Mouse (Mus musculus) gastrocnemius, adult 8-10 months (tissue): Measurements from ENCODE around the gene Gadl1. TPM values are rescaled to one million over a fixed set of nuclear protein-coding genes. Genes with fewer than 3 reads are reported as not detected.

Source experiments
- DNase-seq, 2 experiments: peaks; one replicate each; pipeline ENCODE4 v3.0.0; 2022; ENCODE audit warnings: low spot score in 2 of 2
- total RNA-seq, 4 experiments: library from RNA; stranded (reverse); gene quantifications; 2 replicates each; pipeline ENCODE4 v1.2.4; 2022

Gene Gadl1
- total RNA-seq, 4 experiments from 2014 or later, result 1.6 to 6.2 (median 4.0) TPM

GRCm38 (mm10) chr9:116087263-116087662 lies 178.0 kb downstream of the Gadl1 start:
- no peak for DNase-seq

GRCm38 (mm10) chr9:116087880-116088279 lies 178.6 kb downstream of the Gadl1 start:
- peak; percentile 63 to 65 for DNase-seq

GRCm38 (mm10) chr9:116088912-116089311 lies 179.7 kb downstream of the Gadl1 start:
- no peak for DNase-seq

- no peak for DNase-seq
Measured at GRCm38 (mm10) chr9:116090296-116090695, 181.0 kb downstream of the Gadl1 start.

DNA sequence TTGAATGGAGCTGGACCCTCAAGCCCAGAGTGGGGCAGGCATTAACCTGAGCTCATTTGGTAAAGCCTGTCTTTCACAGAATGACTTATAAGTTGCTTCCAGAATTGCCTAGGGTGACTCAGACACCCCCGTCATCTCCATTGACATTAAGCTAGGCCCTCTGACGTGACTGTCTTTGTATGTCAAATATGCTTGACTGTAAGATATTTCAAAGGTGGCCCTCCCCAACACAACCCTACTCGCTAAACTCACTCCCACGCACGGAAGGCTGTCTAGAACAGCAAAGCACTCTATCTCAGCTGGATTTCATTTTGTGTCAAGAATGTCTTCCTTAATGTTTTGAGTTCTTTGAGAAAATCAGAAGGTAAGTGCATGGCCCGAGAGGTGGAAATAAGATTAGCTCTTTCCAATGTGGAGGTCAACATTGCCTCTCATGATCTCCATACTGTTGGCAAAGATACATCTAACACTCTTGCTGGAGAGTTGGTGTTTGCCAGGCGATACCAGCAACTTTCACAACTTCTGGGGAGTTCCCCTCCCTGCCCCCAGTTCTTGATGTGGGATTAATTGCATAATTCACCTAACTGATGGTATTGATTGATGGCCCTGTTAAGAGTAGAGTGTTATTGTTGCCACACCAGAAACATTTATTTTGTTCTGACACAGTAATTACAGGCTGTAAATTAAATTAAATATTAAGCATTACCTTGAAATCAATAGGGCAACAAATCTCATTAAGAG lies 182.0 kb downstream of the Gadl1 start:
- no peak for DNase-seq

GRCm38 (mm10) chr9:116091921-116092320 lies 182.7 kb downstream of the Gadl1 start:
- no peak for DNase-seq

- peak in 1 of 2 experiments; percentile 38 for DNase-seq
Measured at GRCm38 (mm10) chr9:116098724-116099595, 189.7 kb downstream of the Gadl1 start.

DNA sequence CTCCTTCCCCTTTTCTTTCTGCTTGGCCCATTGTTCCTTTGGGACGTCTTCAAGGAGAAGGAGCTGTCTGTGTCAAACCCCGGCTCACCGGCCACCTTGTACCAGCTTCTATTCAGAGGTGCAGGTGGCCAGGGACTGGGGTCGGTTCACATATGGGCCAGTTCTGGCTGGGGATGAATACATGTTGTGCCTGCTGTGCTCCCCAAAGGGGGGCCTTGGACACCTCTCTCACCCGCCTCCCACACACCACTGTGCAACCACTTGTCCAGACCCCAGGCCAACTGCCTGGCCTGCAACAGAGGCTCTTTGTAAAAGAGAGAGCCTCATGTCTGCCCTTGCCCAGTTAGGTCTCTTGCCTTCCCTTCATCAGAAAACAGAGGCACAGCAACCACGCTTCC lies 190.3 kb downstream of the Gadl1 start:
- DNase-seq, result no peak

DNA sequence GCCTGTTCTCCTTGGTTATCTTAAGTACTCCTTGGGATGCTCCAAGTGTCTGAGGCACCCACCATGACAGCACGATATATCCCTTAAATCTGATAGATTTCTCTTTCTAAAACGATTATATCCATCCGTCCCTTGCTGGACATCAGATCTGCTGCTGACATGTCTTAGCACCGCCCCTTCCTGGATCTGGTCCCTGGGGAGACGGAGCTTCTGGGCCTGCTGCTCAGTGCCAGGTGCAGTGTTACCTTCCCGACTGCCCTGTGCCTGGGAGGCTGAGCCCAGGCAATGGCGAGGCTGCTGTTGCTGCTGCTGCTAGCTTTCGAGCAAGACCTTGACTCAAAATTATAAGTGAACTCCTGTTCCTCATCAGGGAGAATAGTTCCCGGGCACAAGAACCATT lies 190.8 kb downstream of the Gadl1 start:
- peak in 1 of 2 experiments; percentile 33 for DNase-seq

GRCm38 (mm10) chr9:116101842-116102241 lies 192.6 kb downstream of the Gadl1 start:
- DNase-seq, result no peak

DNA sequence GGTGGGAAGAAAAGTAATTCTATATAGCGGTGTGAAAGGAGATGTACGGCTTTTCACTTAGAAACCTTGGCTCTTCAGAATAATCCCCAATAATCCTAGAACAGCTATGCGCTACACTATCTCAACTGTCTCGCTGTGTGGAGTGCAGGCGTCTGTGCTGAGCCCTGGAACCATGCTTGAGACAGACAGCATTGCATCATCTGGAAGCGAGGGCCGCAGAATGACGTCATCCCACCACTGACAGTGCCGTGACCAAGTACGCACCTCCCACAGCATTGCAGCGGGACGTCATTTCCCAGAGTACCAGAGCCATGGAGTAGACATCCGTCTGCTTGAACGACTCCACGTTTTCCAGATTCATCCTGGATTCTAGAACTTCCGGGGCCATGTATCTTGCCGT lies 195.5 kb downstream of the Gadl1 start:
- no peak for DNase-seq

DNA sequence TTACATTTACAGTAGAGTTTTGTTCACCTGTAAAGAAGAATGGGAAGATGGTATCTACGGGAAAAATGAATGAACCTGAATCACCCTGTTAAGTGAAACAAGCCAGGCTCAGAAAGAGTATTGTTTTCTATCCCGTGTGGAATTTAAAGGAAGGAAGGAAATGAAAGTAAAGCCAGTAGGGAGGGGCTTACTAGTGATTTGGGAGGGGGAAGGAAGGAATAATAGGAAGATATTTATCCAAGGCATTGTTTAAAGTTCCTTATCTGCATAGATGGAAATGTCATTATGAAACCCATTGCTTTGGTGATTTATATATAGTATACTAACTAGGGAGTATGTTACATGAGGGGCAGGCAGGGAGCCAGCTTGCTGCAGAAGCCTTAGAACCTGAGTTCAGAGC lies 199.5 kb downstream of the Gadl1 start:
- DNase-seq, result no peak

- no peak for DNase-seq
Measured at GRCm38 (mm10) chr9:116111149-116111970, 202.1 kb downstream of the Gadl1 start.

- no peak for DNase-seq
Measured at GRCm38 (mm10) chr9:116114339-116114738, 205.1 kb downstream of the Gadl1 start.

- DNase-seq, result no peak
Measured at GRCm38 (mm10) chr9:116115875-116116274, 206.6 kb downstream of the Gadl1 start.

- DNase-seq, result no peak
Measured at GRCm38 (mm10) chr9:116118332-116118872, 209.1 kb downstream of the Gadl1 start.

GRCm38 (mm10) chr9:116119990-116120389 lies 210.7 kb downstream of the Gadl1 start:
- peak; percentile 42 to 66 for DNase-seq

DNA sequence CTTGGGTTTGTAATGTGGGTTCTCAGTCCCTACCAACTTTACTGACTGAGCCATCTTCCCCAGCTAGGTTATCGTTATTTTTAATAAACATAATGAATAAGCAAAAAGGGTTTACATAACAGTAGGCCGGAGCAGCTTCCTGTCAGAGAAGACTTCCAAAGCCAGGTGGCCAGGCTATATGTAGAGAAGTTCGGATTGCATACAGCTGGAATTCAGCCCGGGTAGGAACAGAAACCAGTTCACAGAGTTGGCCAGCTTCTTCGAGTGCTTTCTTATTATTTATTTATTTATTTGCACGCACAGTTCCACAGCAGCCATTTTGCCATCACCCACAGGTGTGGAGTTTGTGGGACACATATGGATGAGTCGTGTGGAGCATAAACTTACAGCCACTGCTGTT lies 212.2 kb downstream of the Gadl1 start:
- DNase-seq, result peak in 1 of 2 experiments; percentile 42

- DNase-seq, result no peak
Measured at GRCm38 (mm10) chr9:116122544-116122943, 213.3 kb downstream of the Gadl1 start.

GRCm38 (mm10) chr9:116122969-116123589 lies 213.8 kb downstream of the Gadl1 start:
- DNase-seq, result no peak
